ENCODE assay signal across 8 mouse cellular contexts in the genomic region with DNA sequence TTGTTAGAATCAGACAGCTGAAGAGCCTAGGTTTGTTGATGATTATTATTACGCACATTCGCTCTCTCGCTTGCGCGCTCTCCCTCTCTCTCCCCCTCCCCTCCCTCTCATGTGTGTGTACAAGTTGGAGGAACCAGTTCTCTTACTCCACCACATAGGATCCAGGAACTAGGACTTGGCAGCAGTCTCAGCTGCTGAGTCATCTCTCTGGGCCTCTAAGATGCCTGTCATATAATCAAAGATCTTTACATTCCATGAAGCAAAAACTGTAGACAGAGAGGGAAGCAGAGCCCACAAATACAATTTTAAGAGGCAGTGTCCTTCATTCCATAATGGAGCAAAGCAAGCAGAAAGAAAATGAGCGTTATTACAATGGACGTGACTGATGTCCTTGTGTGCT. TPM values are rescaled to one million over a fixed set of nuclear protein-coding genes. Genes with fewer than 3 reads are reported as not detected.
DNase-seq lines count a peak whose midpoint lies in the region; ATAC-seq and TF ChIP-seq lines count a peak whose summit lies in the region.

No protein-coding gene starts in this region.

- no peaks in the 10 kb centered on the region for H3K36me3 ChIP-seq in intestine, embryonic 15.5 days
- H3K36me3 ChIP-seq in lung, embryonic 14.5 days (ENCODE audit: insufficient read depth), result peaks cover 14% of the 10 kb centered on the region; the same call in 1 of the 2 replicates

- H3K27me3 ChIP-seq in intestine, embryonic 15.5 days (replicated peaks), result no peaks in the 10 kb centered on the region
- H3K27me3 ChIP-seq in lung, embryonic 14.5 days (ENCODE audit: insufficient read depth, low read length), result no peaks in the 10 kb centered on the region

- peak overlapping the region; percentile 37 for H3K27ac ChIP-seq in intestine, embryonic 15.5 days
- no peak overlapping the region for H3K27ac ChIP-seq in lung, embryonic 14.5 days (ENCODE audit: low read depth)

- ATAC-seq in intestine, embryonic 15.5 days, result peak; percentile 71
- ATAC-seq in lung, embryonic 14.5 days (ENCODE audit: insufficient read depth), result 0 out of 2 replicates have a peak, but pooled peaks have one; percentile 65

- DNase-seq in adrenal gland, adult 2 months, result peak; percentile 60
- DNase-seq in adrenal gland, postnatal 4 days (ENCODE audit: low spot score in 2 of 2), result no peak
- peak; percentile 32 for DNase-seq in urinary bladder, postnatal 25 days (ENCODE audit: low spot score)
- DNase-seq in urinary bladder, adult 2 months (ENCODE audit: low spot score), result no peak
- DNase-seq in lung, embryonic 14.5 days, result peak; percentile 64
- peak; percentile 71 for DNase-seq in telencephalon, adult 2 months (ENCODE audit: low read depth, low spot score)
- no peak for DNase-seq in thymus, postnatal 14 days

- peaks cover 24% of the 10 kb centered on the region for H3K4me1 ChIP-seq in intestine, embryonic 15.5 days (replicated peaks)
- H3K4me1 ChIP-seq in lung, embryonic 14.5 days (ENCODE audit: insufficient read depth), result peaks cover 2% of the 10 kb centered on the region; the same call in 1 of the 2 replicates

- H3K9ac ChIP-seq in intestine, embryonic 15.5 days, result no peak overlapping the region
- H3K9ac ChIP-seq in lung, embryonic 14.5 days, result no peak overlapping the region

- no peak for TF ChIP-seq CTCF in lung, embryonic 14.5 days (IDR thresholded peaks at IDR 0.05; ENCODE audit: low read depth)

- H3K9me3 ChIP-seq in intestine, embryonic 15.5 days, result no peaks in the 10 kb centered on the region
- no peaks in the 10 kb centered on the region for H3K9me3 ChIP-seq in lung, embryonic 14.5 days (ENCODE audit: low read depth, low read length)

- WGBS in intestine, embryonic 15.5 days, result 50% methylated on average over 7 of the region's 7 CpGs
- 74% methylated on average over 7 of the region's 7 CpGs for WGBS in lung, embryonic 14.5 days

- H3K4me3 ChIP-seq in intestine, embryonic 15.5 days (replicated peaks), result no peak overlapping the region
- no peak overlapping the region for H3K4me3 ChIP-seq in lung, embryonic 14.5 days (ENCODE audit: low read depth, low read length)

- H3K4me2 ChIP-seq in intestine, embryonic 15.5 days (replicated peaks), result no peak overlapping the region
- no peak overlapping the region for H3K4me2 ChIP-seq in lung, embryonic 14.5 days

RNA-seq across cellular contexts. Expression of a gene that starts 26.0 kb away (rescaled TPM):
- total RNA-seq in adrenal gland, adult 2 months (2021), result not detected
- not detected in 2 replicates for polyA plus RNA-seq in adrenal gland, adult 2 months (2012; rRNA removed)
- total RNA-seq in adrenal gland, postnatal 4 days (2021), result under 1 TPM in 1 of 2 experiments, not detected in 1; 0.73 TPM
- polyA plus RNA-seq in urinary bladder, adult 2 months (2012; rRNA removed), result 0.23 TPM in 1 of 2 replicates, not detected in the other
- polyA plus RNA-seq in intestine, embryonic 15.5 days (2015; fragmentation: Nextera tagmentation; extraction: Ambion mirVana), result 24.9 and 30.2 TPM in 2 replicates
- 36.4 and 36.5 TPM in 2 replicates for polyA plus RNA-seq in lung, embryonic 14.5 days (2014; fragmentation: Nextera tagmentation; extraction: Ambion mirVana)

RNA-seq across cellular contexts. Expression of a gene that starts 47.0 kb away (rescaled TPM):
- total RNA-seq in adrenal gland, adult 2 months (2021), result 100 to 1,000 TPM; 181 to 208 TPM
- polyA plus RNA-seq in adrenal gland, adult 2 months (2012; rRNA removed), result 279 and 310 TPM in 2 replicates
- 100 to 1,000 TPM; 166 to 191 TPM for total RNA-seq in adrenal gland, postnatal 4 days (2021)
- 54.0 and 60.2 TPM in 2 replicates for polyA plus RNA-seq in urinary bladder, adult 2 months (2012; rRNA removed)
- 119 and 122 TPM in 2 replicates for polyA plus RNA-seq in intestine, embryonic 15.5 days (2015; fragmentation: Nextera tagmentation; extraction: Ambion mirVana)
- polyA plus RNA-seq in lung, embryonic 14.5 days (2014; fragmentation: Nextera tagmentation; extraction: Ambion mirVana), result 43.8 and 46.9 TPM in 2 replicates

Comparison
In these comparisons a context has a peak if more than half of its experiments do, and no peak if none do; other contexts are left out.
1. DNase-seq: peak in adrenal gland, adult 2 months (single experiment), urinary bladder, postnatal 25 days (single experiment), lung, embryonic 14.5 days (single experiment) and telencephalon, adult 2 months (single experiment); none in adrenal gland, postnatal 4 days (0 of 2), urinary bladder, adult 2 months (single experiment) and thymus, postnatal 14 days (single experiment).
2. RNA of a gene that starts 26.0 kb away (polyA plus RNA-seq): 36.4 to 36.5 TPM in lung, embryonic 14.5 days and 24.9 to 30.2 TPM in intestine, embryonic 15.5 days; 0.23 TPM in urinary bladder, adult 2 months and not detected in adrenal gland, adult 2 months; every median in the first group is over 10 times any median in the second.